Mouse (Mus musculus) C2C12 (cell line): ENCODE data around the gene Hoxb6.

Experiments
- CTCF ChIP-seq: IDR thresholded peaks from one replicate; pipeline ENCODE4 v1.5.1; 2011; ENCODE audit not compliant: control insufficient read depth, insufficient read depth, insufficient read length
- MAX ChIP-seq: IDR thresholded peaks from one replicate; pipeline ENCODE4 v1.6.1; 2011; ENCODE audit warnings: mild to moderate bottlenecking, control low read depth
- MYOG ChIP-seq: IDR thresholded peaks from one replicate; pipeline ENCODE4 v1.6.1; 2011; ENCODE audit not compliant: control insufficient read depth, insufficient read length; ENCODE audit errors: extremely low read depth

DNA sequence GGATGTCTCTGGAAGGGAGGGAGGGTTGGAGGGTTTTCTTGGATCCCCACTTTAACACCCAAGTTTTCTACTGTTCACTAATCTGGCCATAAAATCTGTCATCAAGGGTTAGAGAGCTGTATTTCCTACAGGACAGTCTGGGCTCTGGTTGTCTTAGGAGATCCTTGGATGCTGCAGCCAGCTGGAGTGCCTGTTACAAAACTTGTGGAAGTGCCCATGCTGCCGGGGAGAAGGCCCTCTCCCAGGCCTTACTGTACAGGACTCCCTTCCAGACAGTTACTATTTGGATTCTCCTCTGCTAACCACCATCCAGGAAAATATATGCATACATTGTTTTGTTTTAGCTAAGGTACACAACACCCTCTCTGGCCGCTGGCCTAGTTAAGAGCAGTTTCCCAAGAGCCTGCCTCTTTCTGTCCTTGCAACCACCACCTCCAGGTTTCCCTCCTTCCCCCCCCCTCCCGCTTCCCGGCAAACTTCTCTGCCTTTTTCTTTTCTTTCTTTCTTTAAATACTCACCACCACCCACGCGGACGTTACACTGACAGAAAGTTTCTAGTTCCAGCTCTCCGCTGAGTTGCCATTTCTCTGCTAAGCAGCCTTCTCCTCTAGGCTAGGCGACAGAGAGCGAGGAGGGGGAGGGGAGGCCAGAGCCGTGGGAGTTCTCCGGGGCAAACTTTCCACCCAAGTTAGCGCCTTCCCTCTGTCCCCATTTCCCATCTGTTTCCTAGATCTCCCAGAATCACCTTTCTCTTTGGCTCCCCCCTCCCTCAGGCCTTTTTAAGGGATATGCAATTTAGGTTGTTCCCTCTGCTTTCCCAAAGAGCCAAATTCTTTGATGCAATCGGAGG is 57.4 kb downstream of the Hoxb6 start:
- TF ChIP-seq MYOG, result no peak
- no peak for TF ChIP-seq CTCF
- no peak for TF ChIP-seq MAX
